Mouse (Mus musculus) cerebellum, adult 2 months (tissue): ENCODE data around the gene Gm49353.

Experiments used
- CTCF ChIP-seq: fragments of 200-500 bp; IDR thresholded peaks from 2 replicates; pipeline ENCODE4 v1.5.1; 2011; ENCODE audit warnings: low read depth, mild to moderate bottlenecking, control low read depth, low read length, moderate library complexity, borderline replicate concordance; ENCODE audit not compliant: insufficient read depth
- POLR2A ChIP-seq: fragments of 200-500 bp; IDR thresholded peaks from 2 replicates; pipeline ENCODE4 v1.6.1; 2011; ENCODE audit warnings: low read length, control low read depth, borderline replicate concordance; ENCODE audit not compliant: insufficient read depth

DNA sequence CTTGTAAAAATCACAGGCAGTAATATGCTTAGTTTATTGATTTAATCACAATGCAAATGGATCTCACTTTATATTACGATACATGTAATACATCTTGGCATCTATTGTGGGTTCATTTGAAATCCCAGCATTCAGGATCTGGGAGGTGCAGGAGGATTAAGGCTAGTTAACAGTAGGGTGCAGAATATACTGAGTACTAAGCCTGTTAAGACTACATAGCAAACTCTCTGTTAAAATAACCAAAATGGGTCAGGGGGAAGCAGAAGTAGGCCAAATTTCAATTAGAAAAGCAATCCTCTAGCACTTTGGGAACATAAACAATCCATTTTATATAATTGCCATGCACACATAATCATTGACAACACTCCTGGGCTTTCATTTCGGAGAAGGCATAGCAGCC lies 25.0 kb upstream of the Gm49353 start:
- TF ChIP-seq CTCF (no peak), POLR2A (no peak)
